Mouse (Mus musculus) heart, embryonic 14.5 days (tissue): ENCODE measurements around the gene Slit3. TPM values are rescaled to one million over a fixed set of nuclear protein-coding genes. Genes with fewer than 3 reads are reported as not detected.

ENCODE experiments used
- ATAC-seq: fragments of 200-750 bp; cut with Nextera tagmentation; 2 replicates; pipeline ENCODE4 v1.8.0; 2017; ENCODE audit warnings: low read depth, moderate TSS enrichment; ENCODE audit not compliant: insufficient number of reproducible peaks, insufficient read depth, low FRiP score
- H3K27ac ChIP-seq, 2 experiments: fragments of 200-500 bp in 1 of 2; fragments of 300-500 bp in 1 of 2; sonication (generic) in 1 of 2; replicated peaks in 1 of 2; 2 replicates each; pipeline ENCODE4 v1.5.1; 2012 to 2014; ENCODE audit warnings: low read depth in 2 of 2, low read length in 2 of 2, control low read depth in 1 of 2, mild to moderate bottlenecking in 1 of 2, mixed read lengths in 1 of 2; ENCODE audit not compliant: control insufficient read depth in 1 of 2, insufficient read depth in 1 of 2
- H3K27me3 ChIP-seq: fragments of 300-500 bp; sonication (generic); 2 replicates; pipeline ENCODE4 v1.6.1; 2014; ENCODE audit warnings: mild to moderate bottlenecking, low read length, control low read depth; ENCODE audit not compliant: control insufficient read depth, insufficient read depth
- H3K36me3 ChIP-seq: fragments of 300-500 bp; sonication (generic); 2 replicates; pipeline ENCODE4 v1.6.1; 2014; ENCODE audit warnings: mild to moderate bottlenecking, control low read depth, low read length, mixed read lengths; ENCODE audit not compliant: control insufficient read depth, insufficient read depth
- H3K4me1 ChIP-seq, 2 experiments: fragments of 200-500 bp in 1 of 2; fragments of 300-500 bp in 1 of 2; sonication (generic) in 1 of 2; 2 replicates each; pipeline ENCODE4 v1.6.1; 2012 to 2014; ENCODE audit warnings: low read length in 2 of 2, control low read depth in 1 of 2, mixed read lengths in 1 of 2; ENCODE audit not compliant: control insufficient read depth in 2 of 2, insufficient read depth in 2 of 2
- H3K4me2 ChIP-seq: fragments of 300-500 bp; sonication (generic); 2 replicates; pipeline ENCODE4 v1.6.1; 2014; ENCODE audit warnings: mild to moderate bottlenecking, low read length
- H3K4me3 ChIP-seq, 2 experiments: fragments of 200-500 bp in 1 of 2; fragments of 300-500 bp in 1 of 2; sonication (generic) in 1 of 2; 2 replicates each; pipeline ENCODE4 v1.5.1; 2012 to 2014; ENCODE audit warnings: low read length in 2 of 2, mild to moderate bottlenecking in 2 of 2, control low read depth in 1 of 2, low read depth in 1 of 2, moderate library complexity in 1 of 2; ENCODE audit not compliant: control insufficient read depth in 1 of 2, insufficient read depth in 1 of 2
- H3K9ac ChIP-seq: fragments of 300-500 bp; sonication (generic); 2 replicates; pipeline ENCODE4 v1.6.1; 2014; ENCODE audit warnings: mild to moderate bottlenecking, low read length
- H3K9me3 ChIP-seq: fragments of 300-500 bp; sonication (generic); 2 replicates; pipeline ENCODE4 v1.6.1; 2016; ENCODE audit warnings: low read length, control low read depth; ENCODE audit not compliant: control insufficient read depth
- WGBS: fragments of 180-500 bp; shearing (Covaris S2); extraction: QIAGEN DNeasy Blood & Tissue Kit; methylation state at CpG from one replicate; pipeline ENCODE4 v1.1.7; 2014; 5-methylcytosine and 5-hydroxymethylcytosine counted together
- polyA plus RNA-seq: library from polyadenylated mRNA; unstranded; fragments of >200 nt; fragmentation: Nextera tagmentation; extraction: Ambion mirVana; gene quantifications from 2 replicates; pipeline ENCODE4 v1.2.1, GENCODE M21; 2014

Gene Slit3
- polyA plus RNA-seq, 1 experiment from 2014 or later, result 25.7 TPM

- 50% methylated on average over 21 of the region's 21 CpGs for WGBS
- Histone ChIP-seq H3K36me3 (no peaks in the 10 kb centered on the region), H3K4me2 (peak overlapping the region; percentile 16; the same call in 1 of the 2 replicates), H3K27ac (peak overlapping the region in 1 of 2 experiments; percentile 33; a peak in 1 of 4 replicates), H3K9me3 (no peaks in the 10 kb centered on the region), H3K4me1 (peaks cover 23 to 30% of the 10 kb centered on the region in 2 experiments), H3K4me3 (no peak overlapping the region), H3K9ac (no peak overlapping the region), H3K27me3 (no peaks in the 10 kb centered on the region)
- no peak for ATAC-seq
These were observed 503.7 kb downstream of the Slit3 start for GRCm38 (mm10) chr11:35624515-35625270.

GRCm38 (mm10) chr11:35625576-35625975 is 504.6 kb downstream of the Slit3 start:
- peak overlapping the region in 1 of 2 experiments; percentile 33; a peak in 1 of 4 replicates for H3K27ac ChIP-seq
- WGBS, result 22% methylated on average over 5 of the region's 6 CpGs
- no peak for ATAC-seq

GRCm38 (mm10) chr11:35626161-35626885 is 505.3 kb downstream of the Slit3 start:
- Histone ChIP-seq H3K4me3 (no peak overlapping the region), H3K9ac (no peak overlapping the region), H3K4me2 (no peak overlapping the region), H3K36me3 (no peaks in the 10 kb centered on the region), H3K27me3 (no peaks in the 10 kb centered on the region), H3K27ac (0 out of 4 replicates have a peak overlapping the region, but pooled peaks of 1 of the 2 experiments have one; percentile 4), H3K9me3 (no peaks in the 10 kb centered on the region), H3K4me1 (peaks cover 23 to 27% of the 10 kb centered on the region in 2 experiments)
- no peak for ATAC-seq
- WGBS, result 83% methylated on average over 10 of the region's 10 CpGs

More at GRCm38 (mm10) chr11:35625576-35625975, 504.6 kb downstream of the Slit3 start:
- Histone ChIP-seq H3K36me3 (no peaks in the 10 kb centered on the region), H3K4me2 (peak overlapping the region; percentile 16; the same call in 1 of the 2 replicates), H3K9ac (no peak overlapping the region), H3K4me3 (no peak overlapping the region), H3K9me3 (no peaks in the 10 kb centered on the region), H3K27me3 (no peaks in the 10 kb centered on the region), H3K4me1 (peaks cover 23 to 29% of the 10 kb centered on the region in 2 experiments)

GRCm38 (mm10) chr11:35627815-35628214 is 506.8 kb downstream of the Slit3 start:
- Histone ChIP-seq H3K4me2 (no peak overlapping the region), H3K9ac (no peak overlapping the region), H3K27me3 (no peaks in the 10 kb centered on the region), H3K36me3 (no peaks in the 10 kb centered on the region), H3K27ac (no peak overlapping the region), H3K9me3 (no peaks in the 10 kb centered on the region), H3K4me3 (no peak overlapping the region), H3K4me1 (peaks cover 23 to 27% of the 10 kb centered on the region in 2 experiments)
- 67% methylated on average over 3 of the region's 3 CpGs for WGBS
- no peak for ATAC-seq

- Histone ChIP-seq H3K4me1 (peaks cover 0 to 12% of the 10 kb centered on the region in 2 experiments; a peak in 2 of 4 replicates), H3K4me3 (no peak overlapping the region), H3K9me3 (no peaks in the 10 kb centered on the region), H3K27me3 (no peaks in the 10 kb centered on the region), H3K27ac (no peak overlapping the region), H3K9ac (no peak overlapping the region), H3K4me2 (no peak overlapping the region), H3K36me3 (no peaks in the 10 kb centered on the region)
- no peak for ATAC-seq
- WGBS, result 82% methylated on average over 5 of the region's 5 CpGs
These were observed 511.2 kb downstream of the Slit3 start for GRCm38 (mm10) chr11:35632262-35632661.

- Histone ChIP-seq H3K9me3 (no peaks in the 10 kb centered on the region), H3K4me3 (no peak overlapping the region), H3K36me3 (no peaks in the 10 kb centered on the region), H3K4me2 (no peak overlapping the region), H3K9ac (no peak overlapping the region), H3K27ac (no peak overlapping the region), H3K4me1 (peaks cover 0 to 8% of the 10 kb centered on the region in 2 experiments; a peak in 1 of 4 replicates), H3K27me3 (no peaks in the 10 kb centered on the region)
- WGBS, result 81% methylated on average over 7 of the region's 7 CpGs
- ATAC-seq, result no peak
These were observed 516.1 kb downstream of the Slit3 start for GRCm38 (mm10) chr11:35637102-35637501.

GRCm38 (mm10) chr11:35638862-35639384 is 517.9 kb downstream of the Slit3 start:
- 31% methylated on average over 3 of the region's 3 CpGs for WGBS
- H3K4me3 ChIP-seq, result no peak overlapping the region
- no peak overlapping the region for H3K4me2 ChIP-seq
- H3K9ac ChIP-seq, result no peak overlapping the region
- no peaks in the 10 kb centered on the region for H3K9me3 ChIP-seq
- no peak for ATAC-seq
- H3K36me3 ChIP-seq, result no peaks in the 10 kb centered on the region
- H3K27me3 ChIP-seq, result no peaks in the 10 kb centered on the region
- H3K4me1 ChIP-seq, result peaks cover 0 to 8% of the 10 kb centered on the region in 2 experiments; a peak in 1 of 4 replicates
- H3K27ac ChIP-seq, result no peak overlapping the region
